Mouse (Mus musculus): ENCODE measurements at regions not wholly inside any gene's neighbourhood (a gene's known extent, or its start where the extent isn't known, plus 50 kb on each side); places are given as distances from the start of the nearest gene placed in this dataset.

GRCm38 (mm10) chr8:11909146-11909545, 68.9 kb downstream of the Tex29 start:
- Histone ChIP-seq H3K4me1 (ENCODE audit: control insufficient read depth, insufficient read depth, low read length) (no peaks in the 10 kb centered on the region), H3K4me3 (ENCODE audit: insufficient read depth, low read length) (no peak overlapping the region), H3K27ac (ENCODE audit: insufficient read depth, low read depth, low read length) (no peak overlapping the region)
- TF ChIP-seq POLR2A (IDR thresholded peaks at IDR 0.05; ENCODE audit: borderline replicate concordance, low read depth, low read length) (no peak), CTCF (IDR thresholded peaks at IDR 0.05; ENCODE audit: low read depth, low read length) (no peak)

GRCm38 (mm10) chr8:11911639-11912450, 71.6 kb downstream of the Tex29 start:
- no peak overlapping the region for H3K4me3 ChIP-seq (ENCODE audit: insufficient read depth, low read length)
- no peaks in the 10 kb centered on the region for H3K4me1 ChIP-seq (ENCODE audit: control insufficient read depth, insufficient read depth, low read length)
- no peak overlapping the region for H3K27ac ChIP-seq (ENCODE audit: insufficient read depth, low read depth, low read length)
- no peak for TF ChIP-seq POLR2A (IDR thresholded peaks at IDR 0.05; ENCODE audit: borderline replicate concordance, low read depth, low read length)
- no peak for TF ChIP-seq CTCF (IDR thresholded peaks at IDR 0.05; ENCODE audit: low read depth, low read length)

GRCm38 (mm10) chr8:11912451-11913128, 72.3 kb downstream of the Tex29 start:
- TF ChIP-seq CTCF (IDR thresholded peaks at IDR 0.05; ENCODE audit: low read depth, low read length) (no peak), POLR2A (IDR thresholded peaks at IDR 0.05; ENCODE audit: borderline replicate concordance, low read depth, low read length) (no peak)
- Histone ChIP-seq H3K4me1 (ENCODE audit: control insufficient read depth, insufficient read depth, low read length) (no peaks in the 10 kb centered on the region), H3K27ac (ENCODE audit: insufficient read depth, low read depth, low read length) (no peak overlapping the region), H3K4me3 (ENCODE audit: insufficient read depth, low read length) (no peak overlapping the region)

GRCm38 (mm10) chr8:11913129-11913900, 73.0 kb downstream of the Tex29 start:
- Histone ChIP-seq H3K4me1 (ENCODE audit: control insufficient read depth, insufficient read depth, low read length) (no peaks in the 10 kb centered on the region), H3K4me3 (ENCODE audit: insufficient read depth, low read length) (no peak overlapping the region), H3K27ac (ENCODE audit: insufficient read depth, low read depth, low read length) (no peak overlapping the region)
- TF ChIP-seq POLR2A (IDR thresholded peaks at IDR 0.05; ENCODE audit: borderline replicate concordance, low read depth, low read length) (no peak), CTCF (IDR thresholded peaks at IDR 0.05; ENCODE audit: low read depth, low read length) (no peak)

- Histone ChIP-seq H3K27ac (ENCODE audit: insufficient read depth, low read depth, low read length) (no peak overlapping the region), H3K4me1 (ENCODE audit: control insufficient read depth, insufficient read depth, low read length) (no peaks in the 10 kb centered on the region), H3K4me3 (ENCODE audit: insufficient read depth, low read length) (no peak overlapping the region)
- no peak for TF ChIP-seq POLR2A (IDR thresholded peaks at IDR 0.05; ENCODE audit: borderline replicate concordance, low read depth, low read length)
- TF ChIP-seq CTCF (IDR thresholded peaks at IDR 0.05; ENCODE audit: low read depth, low read length) = no peak
Observed at GRCm38 (mm10) chr8:11914131-11914530, 73.9 kb downstream of the Tex29 start.

- Histone ChIP-seq H3K4me3 (ENCODE audit: insufficient read depth, low read length) (no peak overlapping the region), H3K4me1 (ENCODE audit: control insufficient read depth, insufficient read depth, low read length) (no peaks in the 10 kb centered on the region), H3K27ac (ENCODE audit: insufficient read depth, low read depth, low read length) (no peak overlapping the region)
- no peak for TF ChIP-seq POLR2A (IDR thresholded peaks at IDR 0.05; ENCODE audit: borderline replicate concordance, low read depth, low read length)
- TF ChIP-seq CTCF (IDR thresholded peaks at IDR 0.05; ENCODE audit: low read depth, low read length) = no peak
Observed at GRCm38 (mm10) chr8:11914681-11915474, 74.6 kb downstream of the Tex29 start.

GRCm38 (mm10) chr8:11915721-11916120, 75.4 kb downstream of the Tex29 start:
- no peak overlapping the region for H3K27ac ChIP-seq (ENCODE audit: insufficient read depth, low read depth, low read length)
- H3K4me3 ChIP-seq (ENCODE audit: insufficient read depth, low read length) = no peak overlapping the region
- no peak for TF ChIP-seq CTCF (IDR thresholded peaks at IDR 0.05; ENCODE audit: low read depth, low read length)
- no peak for TF ChIP-seq POLR2A (IDR thresholded peaks at IDR 0.05; ENCODE audit: borderline replicate concordance, low read depth, low read length)
- H3K4me1 ChIP-seq (ENCODE audit: control insufficient read depth, insufficient read depth, low read length) = no peaks in the 10 kb centered on the region

- Histone ChIP-seq H3K4me3 (ENCODE audit: insufficient read depth, low read length) (no peak overlapping the region), H3K27ac (ENCODE audit: insufficient read depth, low read depth, low read length) (no peak overlapping the region), H3K4me1 (ENCODE audit: control insufficient read depth, insufficient read depth, low read length) (no peaks in the 10 kb centered on the region)
- no peak for TF ChIP-seq CTCF (IDR thresholded peaks at IDR 0.05; ENCODE audit: low read depth, low read length)
- no peak for TF ChIP-seq POLR2A (IDR thresholded peaks at IDR 0.05; ENCODE audit: borderline replicate concordance, low read depth, low read length)
Observed at GRCm38 (mm10) chr8:11919876-11920275, 79.6 kb downstream of the Tex29 start.

- TF ChIP-seq CTCF (IDR thresholded peaks at IDR 0.05; ENCODE audit: low read depth, low read length) = no peak
- TF ChIP-seq POLR2A (IDR thresholded peaks at IDR 0.05; ENCODE audit: borderline replicate concordance, low read depth, low read length) = no peak
- Histone ChIP-seq H3K27ac (ENCODE audit: insufficient read depth, low read depth, low read length) (no peak overlapping the region), H3K4me3 (ENCODE audit: insufficient read depth, low read length) (no peak overlapping the region), H3K4me1 (ENCODE audit: control insufficient read depth, insufficient read depth, low read length) (no peaks in the 10 kb centered on the region)
Observed at GRCm38 (mm10) chr8:11923115-11923514, 82.8 kb downstream of the Tex29 start.
